Mouse (Mus musculus): ENCODE measurements at regions not wholly inside any gene's neighbourhood (a gene's known extent, or its start where the extent isn't known, plus 50 kb on each side); places are given as distances from the start of the nearest gene placed in this dataset.

- DNase-seq, result no peak
These were observed 177.5 kb downstream of the Tmem161b start for GRCm38 (mm10) chr13:84399345-84400170.

- no peak for DNase-seq
These were observed 178.9 kb downstream of the Tmem161b start for GRCm38 (mm10) chr13:84401006-84401405.

GRCm38 (mm10) chr13:84404566-84405194 lies 182.6 kb downstream of the Tmem161b start:
- no peak for DNase-seq

- no peak for DNase-seq
These were observed 212.3 kb downstream of the Tmem161b start for GRCm38 (mm10) chr13:84434444-84434843.

GRCm38 (mm10) chr13:84437586-84438443 lies 215.7 kb downstream of the Tmem161b start:
- DNase-seq, result no peak

- no peak for DNase-seq
These were observed 216.3 kb downstream of the Tmem161b start for GRCm38 (mm10) chr13:84438444-84438766.

GRCm38 (mm10) chr13:84448514-84448913 lies 226.4 kb downstream of the Tmem161b start:
- no peak for DNase-seq

GRCm38 (mm10) chr13:84449001-84449551 lies 227.0 kb downstream of the Tmem161b start:
- no peak for DNase-seq

Data from kidney, postnatal 14 days (tissue).